Mouse (Mus musculus) MEL (cell line): ENCODE measurements around the gene Prkch.

Experiments used
- MAX ChIP-seq: IDR thresholded peaks from 2 replicates; pipeline ENCODE4 v1.6.1; 2011; ENCODE audit warnings: low read length, improper control_type of control experiment
- POLR2A ChIP-seq, 2 experiments: IDR thresholded peaks; 2 replicates each; pipeline ENCODE4 v1.6.1; 2011 to 2012; ENCODE audit warnings: low read length in 2 of 2, mild to moderate bottlenecking in 2 of 2, control low read depth in 1 of 2, improper control_type of control experiment in 1 of 2, low read depth in 1 of 2, moderate library complexity in 1 of 2; ENCODE audit not compliant: control insufficient read depth in 1 of 2, insufficient read depth in 1 of 2, poor library complexity in 1 of 2
- RAD21 ChIP-seq: IDR thresholded peaks from 2 replicates; pipeline ENCODE4 v1.6.1; 2011; ENCODE audit warnings: mild to moderate bottlenecking, low read depth, low read length, improper control_type of control experiment
- ZKSCAN1 ChIP-seq: IDR thresholded peaks from 2 replicates; pipeline ENCODE4 v1.6.1; 2012; ENCODE audit warnings: low read depth, mild to moderate bottlenecking, inconsistent platforms, low read length, improper control_type of control experiment, moderate library complexity

DNA sequence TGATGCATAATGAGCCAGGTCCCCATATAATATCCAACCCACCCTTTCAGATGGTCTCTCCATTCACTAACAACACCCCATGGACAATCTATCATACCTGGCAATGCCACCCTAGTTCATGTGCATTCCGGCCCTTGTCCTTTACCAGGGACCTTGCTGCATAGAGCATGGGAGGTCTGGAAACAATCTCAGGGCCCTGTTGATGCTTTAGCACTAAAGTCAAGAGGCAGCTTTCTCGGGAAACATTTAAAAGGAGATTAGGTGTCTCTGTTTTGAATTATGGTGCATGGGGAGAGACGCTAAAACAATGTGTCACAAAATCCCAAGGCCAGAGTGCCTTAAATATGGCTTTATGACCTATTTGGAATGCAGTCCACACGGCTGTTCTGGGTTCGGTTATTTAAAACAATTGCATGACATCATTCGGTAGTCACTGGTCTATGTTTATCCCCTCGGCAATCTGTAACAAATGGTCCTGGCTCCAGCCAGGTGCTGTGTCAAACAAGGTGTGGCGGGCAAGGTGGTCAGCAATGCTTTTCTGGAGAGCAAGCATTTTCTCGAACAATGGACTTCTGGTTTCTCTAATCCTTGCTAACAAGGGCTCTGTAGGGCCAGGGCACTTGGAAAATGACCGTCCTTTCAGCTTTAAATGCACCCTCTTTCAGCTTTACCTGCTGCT, 217.9 kb downstream of the Prkch start:
- TF ChIP-seq MAX (no peak), POLR2A (IDR thresholded peaks at IDR 0.05; ENCODE audit: control insufficient read depth in 1 of 2, insufficient read depth in 1 of 2, low read depth in 1 of 2, low read length in 2 of 2, poor library complexity in 1 of 2) (no peak), ZKSCAN1 (no peak), RAD21 (no peak)
